Mouse (Mus musculus) limb, embryonic 14.5 days (tissue): ENCODE measurements around the gene Ahrr. TPM values are rescaled to one million over a fixed set of nuclear protein-coding genes. Genes with fewer than 3 reads are reported as not detected.

Experiments used
- ATAC-seq: fragments of 200-750 bp; cut with Nextera tagmentation; 2 replicates; pipeline ENCODE4 v1.8.0; 2017; ENCODE audit warnings: low read depth, moderate number of reproducible peaks, moderate TSS enrichment; ENCODE audit not compliant: low FRiP score
- DNase-seq: peaks from one replicate; pipeline ENCODE4 v3.0.0-alpha.2; 2015; ENCODE audit warnings: low spot score
- H3K27ac ChIP-seq: fragments of 300-500 bp; sonication (generic); replicated peaks from 2 replicates; pipeline ENCODE4 v1.5.1; 2014; ENCODE audit warnings: low read depth, mild to moderate bottlenecking, low read length, moderate library complexity, mixed read lengths
- H3K27me3 ChIP-seq: fragments of 300-500 bp; sonication (generic); 2 replicates; pipeline ENCODE4 v1.6.1; 2014; ENCODE audit warnings: low read length, mixed read lengths; ENCODE audit not compliant: control insufficient read depth, insufficient read depth
- H3K36me3 ChIP-seq: fragments of 300-500 bp; sonication (generic); 2 replicates; pipeline ENCODE4 v1.6.1; 2014; ENCODE audit warnings: mild to moderate bottlenecking, low read length, moderate library complexity, mixed read lengths; ENCODE audit not compliant: control insufficient read depth, insufficient read depth
- H3K4me1 ChIP-seq: fragments of 300-500 bp; sonication (generic); 2 replicates; pipeline ENCODE4 v1.6.1; 2014; ENCODE audit warnings: antibody characterized with exemption, low read length, mixed read lengths; ENCODE audit not compliant: control insufficient read depth, insufficient read depth
- H3K4me2 ChIP-seq: fragments of 300-500 bp; sonication (generic); replicated peaks from 2 replicates; pipeline ENCODE4 v1.6.1; 2014; ENCODE audit warnings: low read depth, mild to moderate bottlenecking, low read length, moderate library complexity; ENCODE audit not compliant: severe bottlenecking
- H3K4me3 ChIP-seq: fragments of 300-500 bp; sonication (generic); replicated peaks from 2 replicates; pipeline ENCODE4 v1.5.1; 2014; ENCODE audit warnings: low read length
- H3K9ac ChIP-seq: fragments of 300-500 bp; sonication (generic); 2 replicates; pipeline ENCODE4 v1.6.1; 2014; ENCODE audit warnings: mild to moderate bottlenecking, low read depth, low read length, moderate library complexity; ENCODE audit not compliant: severe bottlenecking
- H3K9me3 ChIP-seq: fragments of 300-500 bp; sonication (generic); 2 replicates; pipeline ENCODE4 v1.6.1; 2016; ENCODE audit warnings: low read length; ENCODE audit not compliant: control insufficient read depth
- POLR2A ChIP-seq: fragments of 200-500 bp; IDR thresholded peaks from 2 replicates; pipeline ENCODE4 v1.8.0; 2012; ENCODE audit warnings: inconsistent platforms, mild to moderate bottlenecking, moderate library complexity, borderline replicate concordance; ENCODE audit not compliant: insufficient read depth, insufficient read length; ENCODE audit errors: extremely low read depth
- WGBS: fragments of 180-500 bp; shearing (Covaris S2); extraction: QIAGEN DNeasy Blood & Tissue Kit; methylation state at CpG from one replicate; pipeline ENCODE4 v1.1.7; 2014; 5-methylcytosine and 5-hydroxymethylcytosine counted together
- polyA plus RNA-seq, 2 experiments: library from polyadenylated mRNA; depleted of rRNA in 1 of 2; stranded (reverse) in 1 of 2; unstranded in 1 of 2; fragments of >200 nt; fragmentation: Nextera tagmentation in 1 of 2; extraction: Ambion mirVana in 1 of 2; gene quantifications; 2 replicates each; pipeline versions ENCODE4 v1.2.1 to v1.2.3; 2012 to 2014

The Ahrr gene
- polyA plus RNA-seq, 2 experiments = 1.9 to 3.7 TPM

- Histone ChIP-seq H3K9me3 (no peaks in the 10 kb centered on the region), H3K27me3 (no peaks in the 10 kb centered on the region), H3K4me2 (0 out of 2 replicates have a peak overlapping the region, but pooled peaks have one; percentile 68), H3K27ac (no peak overlapping the region), H3K9ac (no peak overlapping the region), H3K4me3 (no peak overlapping the region), H3K36me3 (peaks cover 24% of the 10 kb centered on the region), H3K4me1 (peaks cover 6% of the 10 kb centered on the region)
- ATAC-seq (no peak), DNase-seq (no peak)
- TF ChIP-seq POLR2A = no peak
- WGBS = 86% methylated on average over 2 of the region's 2 CpGs
These were observed 124.6 kb downstream of the Ahrr start for GRCm38 (mm10) chr13:74167492-74167891.

GRCm38 (mm10) chr13:74167057-74167413 lies 125.1 kb downstream of the Ahrr start:
- H3K27ac ChIP-seq = no peak overlapping the region
- peak overlapping the region; percentile 47 for H3K4me3 ChIP-seq
- H3K9ac ChIP-seq = peak overlapping the region; percentile 63
- no peaks in the 10 kb centered on the region for H3K9me3 ChIP-seq
- H3K4me1 ChIP-seq = peaks cover 6% of the 10 kb centered on the region
- DNase-seq = no peak
- no peak for TF ChIP-seq POLR2A
- peak; percentile 31 for ATAC-seq
- H3K27me3 ChIP-seq = no peaks in the 10 kb centered on the region
- H3K4me2 ChIP-seq = peak overlapping the region; percentile 68
- 2% methylated on average over 9 of the region's 9 CpGs for WGBS
- H3K36me3 ChIP-seq = peaks cover 21% of the 10 kb centered on the region

GRCm38 (mm10) chr13:74166348-74167056 lies 125.6 kb downstream of the Ahrr start:
- Histone ChIP-seq H3K9me3 (no peaks in the 10 kb centered on the region), H3K36me3 (peaks cover 15% of the 10 kb centered on the region; the same call in 1 of the 2 replicates), H3K27me3 (no peaks in the 10 kb centered on the region), H3K4me1 (peaks cover 6% of the 10 kb centered on the region), H3K27ac (no peak overlapping the region), H3K4me3 (peak overlapping the region; percentile 47), H3K9ac (peak overlapping the region; percentile 63), H3K4me2 (peak overlapping the region; percentile 68)
- TF ChIP-seq POLR2A = no peak
- DNase-seq = peak; percentile 7
- 3% methylated on average over 19 of the region's 19 CpGs for WGBS
- peak; percentile 75 for ATAC-seq

Other genes starting within 250 kb of the Ahrr start
- gene Cep72, start 230.0 kb downstream of the Ahrr start, polyA plus RNA-seq (2012; rRNA removed) = 13.6 and 14.3 TPM in 2 replicates
- 11.2 and 13.5 TPM in 2 replicates for gene Cep72, start 230.0 kb downstream of the Ahrr start, polyA plus RNA-seq (2014; fragmentation: Nextera tagmentation; extraction: Ambion mirVana)
- 0.03 and 0.05 TPM in 2 replicates for gene Slc9a3, start 170.9 kb downstream of the Ahrr start, polyA plus RNA-seq (2012; rRNA removed)
- 0.15 TPM in 1 of 2 replicates, not detected in the other for gene Slc9a3, start 170.9 kb downstream of the Ahrr start, polyA plus RNA-seq (2014; fragmentation: Nextera tagmentation; extraction: Ambion mirVana)
- 42.6 and 42.9 TPM in 2 replicates for gene Exoc3, start 83.6 kb downstream of the Ahrr start, polyA plus RNA-seq (2012; rRNA removed)
- gene Exoc3, start 83.6 kb downstream of the Ahrr start, polyA plus RNA-seq (2014; fragmentation: Nextera tagmentation; extraction: Ambion mirVana) = 89.7 and 106 TPM in 2 replicates
- 138 and 139 TPM in 2 replicates for gene Pdcd6, start 25.2 kb upstream of the Ahrr start, polyA plus RNA-seq (2012; rRNA removed)
- 165 TPM in 2 replicates for gene Pdcd6, start 25.2 kb upstream of the Ahrr start, polyA plus RNA-seq (2014; fragmentation: Nextera tagmentation; extraction: Ambion mirVana)
- 125 and 144 TPM in 2 replicates for gene Sdha, start 57.9 kb upstream of the Ahrr start, polyA plus RNA-seq (2012; rRNA removed)
- gene Sdha, start 57.9 kb upstream of the Ahrr start, polyA plus RNA-seq (2014; fragmentation: Nextera tagmentation; extraction: Ambion mirVana) = 194 and 202 TPM in 2 replicates
- gene Ccdc127, start 58.0 kb upstream of the Ahrr start, polyA plus RNA-seq (2012; rRNA removed) = 12.2 and 22.0 TPM in 2 replicates
- gene Ccdc127, start 58.0 kb upstream of the Ahrr start, polyA plus RNA-seq (2014; fragmentation: Nextera tagmentation; extraction: Ambion mirVana) = 49.4 and 50.3 TPM in 2 replicates
- 0.58 TPM in 2 replicates for gene Lrrc14b, start 71.7 kb upstream of the Ahrr start, polyA plus RNA-seq (2012; rRNA removed)
- not detected in 2 replicates for gene Lrrc14b, start 71.7 kb upstream of the Ahrr start, polyA plus RNA-seq (2014; fragmentation: Nextera tagmentation; extraction: Ambion mirVana)
- gene Zfp72, start 98.5 kb upstream of the Ahrr start, polyA plus RNA-seq (2012; rRNA removed) = 1.4 and 1.7 TPM in 2 replicates
- 6.3 and 6.7 TPM in 2 replicates for gene Zfp72, start 98.5 kb upstream of the Ahrr start, polyA plus RNA-seq (2014; fragmentation: Nextera tagmentation; extraction: Ambion mirVana)
- 28.6 and 36.8 TPM in 2 replicates for gene Ftl1-ps1, start 107.4 kb upstream of the Ahrr start, polyA plus RNA-seq (2012; rRNA removed)
- gene Ftl1-ps1, start 107.4 kb upstream of the Ahrr start, polyA plus RNA-seq (2014; fragmentation: Nextera tagmentation; extraction: Ambion mirVana) = 73.7 and 79.0 TPM in 2 replicates
- 6.4 and 9.9 TPM in 2 replicates for gene Zfp825, start 201.7 kb upstream of the Ahrr start, polyA plus RNA-seq (2012; rRNA removed)
- gene Zfp825, start 201.7 kb upstream of the Ahrr start, polyA plus RNA-seq (2014; fragmentation: Nextera tagmentation; extraction: Ambion mirVana) = 20.1 and 21.1 TPM in 2 replicates